Mouse (Mus musculus) brain, embryonic 14.5 days (tissue): ENCODE measurements around the gene Coro2b.

Experiments
- CTCF ChIP-seq: fragments of 200-500 bp; IDR thresholded peaks from 2 replicates; pipeline ENCODE4 v1.5.1; 2012; ENCODE audit warnings: inconsistent platforms, mild to moderate bottlenecking, moderate library complexity, borderline replicate concordance; ENCODE audit not compliant: insufficient read depth, insufficient read length; ENCODE audit errors: extremely low read depth
- POLR2A ChIP-seq: fragments of 200-500 bp; IDR thresholded peaks from 2 replicates; pipeline ENCODE4 v1.6.1; 2012; ENCODE audit warnings: mild to moderate bottlenecking, inconsistent platforms, borderline replicate concordance; ENCODE audit not compliant: poor library complexity, insufficient read depth, insufficient read length, severe bottlenecking; ENCODE audit errors: extremely low read depth

DNA sequence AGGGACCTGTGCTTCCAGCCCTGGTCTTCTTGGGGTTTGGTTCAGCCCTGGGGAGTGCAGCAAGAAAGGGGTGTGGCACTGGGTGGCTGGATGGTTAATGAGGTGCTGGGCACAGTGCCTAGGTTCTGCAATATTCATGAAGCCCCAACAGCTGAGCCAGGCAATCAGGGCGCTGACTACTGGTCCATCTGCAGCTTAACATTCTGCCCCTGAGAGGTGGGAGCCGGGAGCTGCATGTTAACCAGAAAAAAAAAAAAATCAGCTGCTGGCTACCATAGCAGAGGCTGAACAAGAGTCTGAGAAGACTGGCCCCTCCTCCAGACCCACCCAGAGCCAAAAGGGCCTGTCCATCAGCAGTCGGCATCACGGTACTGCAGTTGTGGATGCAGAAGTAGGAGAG is 52.7 kb downstream of the Coro2b start:
- TF ChIP-seq CTCF (no peak), POLR2A (no peak)
